Comparison of ENCODE assay signal across 27 mouse cellular contexts in the genomic region with DNA sequence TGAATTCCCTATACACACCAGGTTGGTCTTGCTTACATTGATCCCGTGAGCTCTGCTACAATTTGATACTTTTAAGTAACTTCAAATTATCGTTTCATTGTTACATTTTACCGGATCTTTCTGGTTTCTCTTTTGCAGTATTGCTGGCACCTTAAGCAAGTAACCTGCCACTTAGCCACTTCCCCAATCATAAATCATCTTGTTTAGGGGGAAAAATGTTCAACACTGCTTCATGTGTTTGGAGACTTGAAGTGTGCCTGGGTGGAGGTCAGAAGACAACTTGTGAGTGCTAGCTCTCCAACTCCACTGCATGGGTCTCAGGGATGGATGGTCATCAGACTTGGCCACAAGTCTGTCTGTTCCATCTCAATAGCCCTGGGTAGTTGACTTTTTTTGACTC.
"Had no signal": no experiment of that assay in that cellular context is flagged by ENCODE, and none has a peak within 500 bp of the region (broad histone marks: within the 10 kb centered on the region; RNA-seq: fewer than 3 reads in every experiment).

No protein-coding gene starts in this region.

- H3K9ac ChIP-seq: heart, embryonic 12.5 days; hindbrain, embryonic 12.5 days; hindbrain, embryonic 14.5 days; intestine, embryonic 15.5 days; kidney, embryonic 15.5 days; limb, embryonic 12.5 days; liver, embryonic 13.5 days had no signal

- H3K4me1 ChIP-seq: heart, embryonic 10.5 days; heart, embryonic 12.5 days; hindbrain, embryonic 12.5 days; intestine, embryonic 15.5 days; kidney, embryonic 15.5 days; limb, embryonic 12.5 days had no signal

- H3K4me2 ChIP-seq: heart, embryonic 12.5 days; hindbrain, embryonic 12.5 days; hindbrain, embryonic 14.5 days; intestine, embryonic 15.5 days; kidney, embryonic 15.5 days; limb, embryonic 12.5 days; liver, embryonic 11.5 days; liver, embryonic 13.5 days had no signal

- DNase-seq: gastrocnemius, adult 2 months; gastrocnemius, postnatal 10 days; gastrocnemius, postnatal 36 days; heart, adult 18-20 months; heart, postnatal 10 days; heart, postnatal 36 days; kidney, adult 2 months; kidney, adult 9 months; kidney, postnatal 14 days; kidney, postnatal 36 days; liver; liver, embryonic 13.5 days had no signal

- H3K27ac ChIP-seq: gastrocnemius, adult 2 months; heart, embryonic 10.5 days; hindbrain, embryonic 10.5 days; hindbrain, embryonic 12.5 days; hindbrain, embryonic 14.5 days; intestine, embryonic 15.5 days; kidney, embryonic 15.5 days; kidney, postnatal 0 days; left cerebral cortex, adult 2 months; limb, embryonic 10.5 days; limb, embryonic 12.5 days; liver, embryonic 13.5 days had no signal

- ATAC-seq: hindbrain, embryonic 16.5 days; inflammation-experienced regulatory T-cells, adult 6 months; intestine, embryonic 15.5 days; intestine, postnatal 0 days had no signal

- H3K9me3 ChIP-seq: heart, embryonic 10.5 days; heart, embryonic 12.5 days; hindbrain, embryonic 10.5 days; hindbrain, embryonic 12.5 days; intestine, embryonic 15.5 days; kidney, embryonic 15.5 days; limb, embryonic 10.5 days; limb, embryonic 12.5 days; liver, embryonic 13.5 days had no signal

- H3K36me3 ChIP-seq: heart, embryonic 10.5 days; heart, embryonic 12.5 days; hindbrain, embryonic 10.5 days; hindbrain, embryonic 12.5 days; intestine, embryonic 15.5 days; kidney, embryonic 15.5 days; limb, embryonic 10.5 days; limb, embryonic 12.5 days; liver, embryonic 13.5 days had no signal

- H3K27me3 ChIP-seq: heart, embryonic 12.5 days; intestine, embryonic 15.5 days; kidney, embryonic 15.5 days; limb, embryonic 12.5 days had no signal

- H3K4me3 ChIP-seq: gastrocnemius, adult 2 months; heart, embryonic 10.5 days; heart, embryonic 12.5 days; hindbrain, embryonic 10.5 days; hindbrain, embryonic 12.5 days; intestine, embryonic 15.5 days; kidney, embryonic 15.5 days; left cerebral cortex, adult 2 months; limb, embryonic 10.5 days; limb, embryonic 12.5 days; liver, embryonic 13.5 days had no signal
